Mouse (Mus musculus) embryonic facial prominence, embryonic 10.5 days (tissue): ENCODE data around the gene Nop58. TPM values are rescaled to one million over a fixed set of nuclear protein-coding genes. Genes with fewer than 3 reads are reported as not detected.

ENCODE experiments used
- DNase-seq: peaks from one replicate; pipeline ENCODE4 v3.0.0-alpha.2; 2017; ENCODE audit warnings: low spot score
- H3K27ac ChIP-seq: fragments of 300-500 bp; sonication (generic); replicated peaks from 2 replicates; pipeline ENCODE4 v1.5.1; 2016; ENCODE audit warnings: mild to moderate bottlenecking
- H3K27me3 ChIP-seq: fragments of 300-500 bp; sonication (generic); replicated peaks from 2 replicates; pipeline ENCODE4 v1.6.1; 2016; ENCODE audit warnings: low read depth, mild to moderate bottlenecking; ENCODE audit not compliant: poor library complexity, severe bottlenecking
- H3K36me3 ChIP-seq: fragments of 300-500 bp; sonication (generic); replicated peaks from 2 replicates; pipeline ENCODE4 v1.6.1; 2016; ENCODE audit warnings: mild to moderate bottlenecking, moderate library complexity
- H3K4me1 ChIP-seq: fragments of 300-500 bp; sonication (generic); 2 replicates; pipeline ENCODE4 v1.6.1; 2016
- H3K4me3 ChIP-seq: fragments of 300-500 bp; sonication (generic); 2 replicates; pipeline ENCODE4 v1.5.1; 2016; ENCODE audit warnings: mild to moderate bottlenecking, moderate library complexity
- H3K9me3 ChIP-seq: fragments of 300-500 bp; sonication (generic); 2 replicates; pipeline ENCODE4 v1.6.1; 2016; ENCODE audit warnings: mild to moderate bottlenecking
- polyA plus RNA-seq: library from polyadenylated mRNA; unstranded; fragments of >200 nt; fragmentation: Nextera tagmentation; extraction: Ambion mirVana; gene quantifications from 2 replicates; pipeline ENCODE4 v1.2.1, GENCODE M21; 2016

Nop58 gene
- polyA plus RNA-seq, 1 experiment from 2014 or later = 319 TPM

DNA sequence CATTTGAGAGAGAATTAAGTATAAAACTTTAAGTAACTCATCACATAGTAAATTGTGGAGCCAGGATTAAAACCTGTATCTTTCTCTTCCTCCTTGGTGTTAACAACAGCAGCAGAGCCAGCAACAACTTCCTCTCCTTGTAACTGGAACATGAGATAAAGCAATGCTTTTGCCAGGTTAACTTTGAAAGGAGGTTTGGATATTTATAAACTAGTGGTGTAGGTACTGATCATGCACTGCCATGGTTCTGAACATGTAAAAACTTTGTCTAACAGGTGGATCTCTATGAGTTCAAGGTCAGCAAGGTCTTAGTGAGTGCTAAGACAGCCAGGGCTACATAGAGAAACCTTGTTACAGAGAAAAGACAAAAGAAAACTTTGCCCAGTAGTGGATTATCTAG lies 81.9 kb downstream of the Nop58 start:
- peak overlapping the region; percentile 88 for H3K4me3 ChIP-seq
- no peaks in the 10 kb centered on the region for H3K9me3 ChIP-seq
- peaks cover 40% of the 10 kb centered on the region for H3K4me1 ChIP-seq
- H3K27ac ChIP-seq = no peak overlapping the region
- DNase-seq = no peak
- peaks cover 23% of the 10 kb centered on the region for H3K36me3 ChIP-seq
- no peaks in the 10 kb centered on the region for H3K27me3 ChIP-seq

Other genes with a start within 250 kb of the Nop58 start
- gene Fzd7, start 202.5 kb upstream of the Nop58 start, polyA plus RNA-seq = 12.7 and 14.4 TPM in 2 replicates
- gene Gm973, start 168.7 kb upstream of the Nop58 start, polyA plus RNA-seq = 1.2 and 3.6 TPM in 2 replicates
- 564 and 568 TPM in 2 replicates for gene Sumo1, start 14.1 kb upstream of the Nop58 start, polyA plus RNA-seq
- gene Bmpr2, start 78.4 kb downstream of the Nop58 start, polyA plus RNA-seq = 6.4 and 7.1 TPM in 2 replicates
- gene Fam117b, start 228.0 kb downstream of the Nop58 start, polyA plus RNA-seq = 11.2 and 11.5 TPM in 2 replicates